Mouse (Mus musculus) G1E-ER4 (cell line): ENCODE data around the gene Naa16. TPM values are rescaled to one million over a fixed set of nuclear protein-coding genes. Genes with fewer than 3 reads are reported as not detected.
A peak's percentile ranks its signal among the peaks of the same experiment; 100 is the strongest.

Source experiments
- GATA1 ChIP-seq: IDR thresholded peaks from one replicate; pipeline ENCODE4 v1.8.0; 2012; ENCODE audit warnings: low read length, inconsistent platforms
- polyA plus RNA-seq: library from polyadenylated mRNA; stranded (reverse); fragments of >175 nt; gene quantifications from 2 replicates; pipeline ENCODE4 v1.2.3, GENCODE M21; 2012

Gene Naa16
- polyA plus RNA-seq, 1 experiment, result 60.5 TPM

DNA sequence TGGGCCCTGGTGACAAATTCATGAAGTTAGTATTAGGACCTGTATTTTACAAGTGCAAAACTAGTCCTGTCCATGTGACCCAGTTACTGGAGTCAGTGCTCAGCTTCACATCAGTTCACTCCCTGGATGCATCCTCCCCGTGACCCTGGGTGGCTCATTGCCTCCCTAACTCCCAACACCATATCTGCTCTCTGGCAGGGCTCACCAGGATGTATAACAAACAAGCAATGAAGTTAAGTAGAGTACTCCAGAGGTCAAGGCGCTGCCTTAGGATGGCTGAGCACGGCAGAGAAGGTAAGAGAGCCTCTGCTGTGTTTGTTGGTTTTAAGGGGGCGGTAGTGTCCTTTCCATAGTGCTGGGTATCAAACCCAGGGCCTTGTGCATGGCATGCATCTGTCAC is 81.5 kb downstream of the Naa16 start:
- TF ChIP-seq GATA1, result no peak

DNA sequence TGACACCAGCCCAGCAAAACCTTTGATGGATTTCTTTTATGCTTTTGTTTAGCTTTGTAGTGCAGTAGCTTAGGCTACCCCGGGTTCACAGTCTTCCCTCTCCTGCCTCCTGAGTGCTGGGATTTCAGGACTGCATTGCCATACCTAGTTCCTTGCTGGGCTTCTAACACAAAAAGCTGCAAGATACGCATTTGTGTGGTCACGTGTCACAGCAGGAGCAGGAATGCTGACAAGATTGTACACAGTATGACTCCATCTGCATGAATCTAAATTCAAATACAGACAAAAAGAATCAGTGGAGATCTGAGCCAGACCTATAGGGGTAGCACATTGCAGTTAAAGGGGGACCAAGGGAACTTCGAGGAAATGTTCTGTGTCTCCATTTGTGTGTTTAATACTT is 82.2 kb downstream of the Naa16 start:
- TF ChIP-seq GATA1, result no peak

DNA sequence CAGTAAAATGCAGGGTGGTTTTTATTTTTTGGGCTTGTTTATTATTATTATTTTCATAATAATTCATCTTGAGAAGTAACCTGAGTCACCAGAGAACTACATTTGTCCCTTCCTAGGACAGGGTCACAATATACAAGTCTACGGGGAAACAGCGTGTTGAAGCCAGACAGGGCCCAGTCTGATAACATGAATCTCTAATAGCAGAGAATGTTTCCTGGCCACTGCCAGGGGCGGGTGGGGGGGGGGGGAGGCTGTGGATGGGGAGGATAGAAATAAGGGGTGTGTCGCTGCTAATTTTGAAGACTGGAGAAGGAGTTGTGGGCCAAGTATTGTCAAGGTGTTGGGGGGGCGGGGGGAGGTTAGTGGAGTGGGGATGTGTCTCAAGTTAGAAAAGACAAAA is 82.7 kb downstream of the Naa16 start:
- TF ChIP-seq GATA1, result no peak

DNA sequence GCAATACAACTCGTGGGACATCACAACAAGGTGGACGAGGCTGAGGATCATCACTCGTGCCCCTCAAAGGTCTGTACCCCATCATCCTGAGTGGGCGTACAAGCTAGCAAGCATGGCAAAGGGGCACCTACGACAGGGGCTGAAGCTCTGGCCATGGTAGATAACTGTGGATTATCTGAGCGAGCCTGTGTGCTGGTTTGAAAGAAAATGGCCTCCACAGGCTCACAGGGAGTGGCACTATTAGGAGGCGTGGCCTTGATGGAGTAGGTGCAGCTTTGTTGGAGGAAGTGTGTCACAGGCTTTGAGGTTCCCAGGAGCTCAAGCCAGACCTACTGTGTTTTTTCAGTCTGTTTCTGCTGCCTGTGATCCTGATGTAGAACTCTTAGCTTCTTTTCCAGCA is 83.4 kb downstream of the Naa16 start:
- TF ChIP-seq GATA1, result no peak

DNA sequence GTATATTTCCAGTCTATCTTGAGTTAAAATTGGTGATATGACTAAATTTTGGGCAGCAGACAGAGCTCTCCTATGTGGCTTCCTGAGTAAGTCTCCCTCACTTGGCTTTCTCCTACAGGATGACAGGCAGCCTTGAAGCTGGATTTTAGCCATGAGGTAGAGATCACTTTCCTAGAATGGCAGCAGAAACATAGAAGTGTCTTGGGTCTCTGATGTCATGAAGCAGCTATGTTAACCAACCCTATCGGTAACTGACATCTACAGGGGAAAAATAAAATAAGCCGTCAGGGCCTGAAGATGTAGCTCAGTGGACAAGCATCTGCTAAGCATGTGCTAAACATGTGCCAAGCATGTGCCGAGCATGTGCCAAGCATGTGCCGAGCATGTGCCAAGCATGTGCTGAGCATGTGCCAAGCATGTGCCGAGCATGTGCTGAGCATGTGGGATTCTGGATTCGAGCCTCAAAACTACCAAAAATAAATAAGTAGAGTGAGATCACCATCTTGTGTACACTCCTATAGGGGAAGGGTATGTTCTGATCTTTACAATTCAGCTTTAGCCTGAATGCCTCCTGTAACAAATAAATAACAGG is 85.6 kb downstream of the Naa16 start:
- TF ChIP-seq GATA1, result no peak

- TF ChIP-seq GATA1, result no peak
These were observed 87.4 kb downstream of the Naa16 start for GRCm38 (mm10) chr14:79303150-79303549.

GRCm38 (mm10) chr14:79301466-79301875 is 89.1 kb downstream of the Naa16 start, which contains the start of gene Rgcc:
Rgcc (minus strand) TSS chr14:79301645.
- no peak for TF ChIP-seq GATA1

- TF ChIP-seq GATA1, result no peak
These were observed 89.8 kb downstream of the Naa16 start for GRCm38 (mm10) chr14:79300641-79301350.

- no peak for TF ChIP-seq GATA1
These were observed 90.8 kb downstream of the Naa16 start for GRCm38 (mm10) chr14:79299796-79300195.

GRCm38 (mm10) chr14:79299230-79299629 is 91.3 kb downstream of the Naa16 start:
- TF ChIP-seq GATA1, result no peak

GRCm38 (mm10) chr14:79298314-79298992 is 92.1 kb downstream of the Naa16 start:
- peak; percentile 54 for TF ChIP-seq GATA1

GRCm38 (mm10) chr14:79296836-79297235 is 93.7 kb downstream of the Naa16 start:
- no peak for TF ChIP-seq GATA1

GRCm38 (mm10) chr14:79296201-79296600 is 94.4 kb downstream of the Naa16 start:
- TF ChIP-seq GATA1, result no peak

DNA sequence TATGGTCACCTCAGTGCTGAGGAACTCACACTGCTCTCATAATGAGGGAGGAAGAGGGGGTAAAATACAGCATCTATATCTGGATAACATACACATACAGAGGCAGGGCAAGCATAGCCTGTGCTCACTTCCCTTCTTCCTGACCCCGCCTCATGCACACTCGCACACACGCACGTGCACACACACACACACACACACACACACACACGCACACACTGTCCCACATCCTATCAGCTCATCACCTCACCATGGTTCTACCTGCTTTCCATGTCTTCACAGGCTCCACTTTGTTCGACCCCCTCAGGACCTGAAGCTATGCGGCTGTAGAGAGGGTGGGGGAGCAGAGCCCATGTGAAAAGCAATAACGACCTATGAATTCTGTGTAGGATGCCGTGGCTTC is 95.0 kb downstream of the Naa16 start:
- no peak for TF ChIP-seq GATA1

DNA sequence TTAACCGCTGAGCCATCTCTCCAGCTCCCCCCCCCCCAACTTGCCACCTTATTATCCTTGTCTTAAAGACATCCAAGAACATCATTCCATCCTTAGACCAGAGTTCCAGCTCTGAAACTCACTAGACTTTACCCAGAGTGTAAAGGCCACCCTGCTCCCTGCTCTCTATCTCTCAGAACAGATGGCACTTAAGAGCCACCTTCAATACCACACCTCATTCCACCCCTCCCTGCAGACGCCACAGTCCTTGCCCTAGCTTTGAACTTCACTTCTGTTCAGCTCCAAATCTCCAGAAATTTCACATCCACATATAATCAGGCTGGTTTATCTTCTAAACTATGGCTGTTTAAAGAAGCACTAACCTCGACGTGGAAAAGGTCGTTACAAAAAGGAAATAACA is 95.6 kb downstream of the Naa16 start:
- no peak for TF ChIP-seq GATA1

DNA sequence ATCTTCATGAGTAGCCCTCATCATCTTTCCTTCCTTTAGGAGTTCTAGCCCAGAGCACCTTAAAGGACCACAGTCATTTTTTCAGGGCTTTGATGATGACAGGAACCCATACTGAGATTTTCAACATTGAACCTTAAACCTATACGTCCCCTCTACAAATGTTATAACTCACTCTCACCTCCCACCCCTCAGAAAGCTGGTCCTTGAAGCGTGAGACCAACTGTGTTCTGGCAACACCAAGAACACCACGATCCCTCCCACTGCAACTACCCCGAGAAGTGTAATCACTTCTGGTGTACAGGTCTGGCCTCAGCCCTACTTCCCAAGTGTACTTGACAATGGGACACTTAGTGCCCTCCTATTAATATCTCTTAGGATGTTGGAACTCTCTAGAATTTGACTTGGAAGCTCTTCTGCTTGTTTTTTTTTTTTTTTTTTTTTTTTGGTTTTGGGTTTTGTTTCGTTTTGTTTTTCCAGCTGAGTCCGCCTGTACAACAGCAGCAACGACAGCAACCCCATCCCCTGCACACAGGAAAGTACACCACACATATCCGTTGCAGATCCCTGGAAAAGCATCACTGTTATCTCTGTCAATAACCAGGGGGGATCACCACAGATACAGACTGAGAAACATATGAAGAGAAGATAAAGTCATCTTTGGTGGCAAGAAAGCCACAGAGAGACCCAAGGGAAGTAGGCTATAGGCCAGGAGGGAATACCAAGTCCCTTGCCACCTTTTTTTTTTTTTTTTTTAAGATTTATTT is 96.3 kb downstream of the Naa16 start:
- TF ChIP-seq GATA1, result no peak
